Mouse (Mus musculus): ENCODE results near the gene Wtip. TPM values are rescaled to one million over a fixed set of nuclear protein-coding genes. Genes with fewer than 3 reads are reported as not detected.
"Not testable (repeated sequence)": the region's sequence is repeated elsewhere in the genome, so short reads cannot be mapped to it uniquely, and the experiment has no call there.

Wtip gene
- polyA plus RNA-seq, 1 experiment from 2014 or later: 3.2 TPM

- H3K27me3 ChIP-seq (replicated peaks; ENCODE audit: control insufficient read depth, insufficient read depth, low read length): no peaks in the 10 kb centered on the region
- H3K4me1 ChIP-seq (replicated peaks; ENCODE audit: control insufficient read depth, insufficient read depth, low read length): no peaks in the 10 kb centered on the region
- H3K27ac ChIP-seq (ENCODE audit: low read depth, low read length): no peak overlapping the region
- H3K4me2 ChIP-seq (replicated peaks; ENCODE audit: low read depth): no peak overlapping the region
- WGBS: 88% methylated on average over 9 of the region's 9 CpGs
- no peak overlapping the region for H3K9ac ChIP-seq (ENCODE audit: low read depth, low read length)
- TF ChIP-seq CTCF (IDR thresholded peaks at IDR 0.05; ENCODE audit: low read depth): no peak
- no peaks in the 10 kb centered on the region for H3K36me3 ChIP-seq (ENCODE audit: control insufficient read depth, insufficient read depth)
- H3K9me3 ChIP-seq (ENCODE audit: control insufficient read depth): no peaks in the 10 kb centered on the region
- no peak for ATAC-seq
- H3K4me3 ChIP-seq (ENCODE audit: low read depth, low read length): no peak overlapping the region
These were observed 7.7 kb downstream of the Wtip start for GRCm38 (mm10) chr7:34125346-34125745.

- 0 out of 2 replicates have a peak, but pooled peaks cover 6% of the 10 kb centered on the region for H3K36me3 ChIP-seq (ENCODE audit: control insufficient read depth, insufficient read depth)
- no peaks in the 10 kb centered on the region for H3K9me3 ChIP-seq (ENCODE audit: control insufficient read depth)
- peak; percentile 69 for TF ChIP-seq CTCF (IDR thresholded peaks at IDR 0.05; ENCODE audit: low read depth)
- H3K27ac ChIP-seq (ENCODE audit: low read depth, low read length): no peak overlapping the region
- no peak overlapping the region for H3K4me3 ChIP-seq (ENCODE audit: low read depth, low read length)
- no peak overlapping the region for H3K9ac ChIP-seq (ENCODE audit: low read depth, low read length)
- H3K27me3 ChIP-seq (replicated peaks; ENCODE audit: control insufficient read depth, insufficient read depth, low read length): no peaks in the 10 kb centered on the region
- no peak for ATAC-seq
- no peaks in the 10 kb centered on the region for H3K4me1 ChIP-seq (replicated peaks; ENCODE audit: control insufficient read depth, insufficient read depth, low read length)
- WGBS: 85% methylated on average over 6 of the region's 6 CpGs
- no peak overlapping the region for H3K4me2 ChIP-seq (replicated peaks; ENCODE audit: low read depth)
These were observed 9.9 kb downstream of the Wtip start for GRCm38 (mm10) chr7:34122987-34123720.

GRCm38 (mm10) chr7:34120636-34121035 lies 12.4 kb downstream of the Wtip start:
- ATAC-seq: not testable (repeated sequence)

GRCm38 (mm10) chr7:34116601-34117000 lies 16.5 kb downstream of the Wtip start:
- ATAC-seq: peak; percentile 25; the same call in 1 of the 2 replicates
- no peaks in the 10 kb centered on the region for H3K27me3 ChIP-seq (replicated peaks; ENCODE audit: control insufficient read depth, insufficient read depth, low read length)
- H3K36me3 ChIP-seq (ENCODE audit: control insufficient read depth, insufficient read depth): peaks cover 46% of the 10 kb centered on the region; the same call in 1 of the 2 replicates
- H3K27ac ChIP-seq (ENCODE audit: low read depth, low read length): no peak overlapping the region
- no peak for TF ChIP-seq CTCF (IDR thresholded peaks at IDR 0.05; ENCODE audit: low read depth)
- H3K4me3 ChIP-seq (ENCODE audit: low read depth, low read length): no peak overlapping the region
- H3K9ac ChIP-seq (ENCODE audit: low read depth, low read length): no peak overlapping the region
- H3K9me3 ChIP-seq (ENCODE audit: control insufficient read depth): no peaks in the 10 kb centered on the region
- H3K4me2 ChIP-seq (replicated peaks; ENCODE audit: low read depth): no peak overlapping the region
- H3K4me1 ChIP-seq (replicated peaks; ENCODE audit: control insufficient read depth, insufficient read depth, low read length): no peaks in the 10 kb centered on the region
- WGBS: 68% methylated on average over 3 of the region's 3 CpGs

More at GRCm38 (mm10) chr7:34120636-34121035, 12.4 kb downstream of the Wtip start:
- not testable (repeated sequence) for H3K4me3 ChIP-seq (ENCODE audit: low read depth, low read length); H3K9ac ChIP-seq (ENCODE audit: low read depth, low read length); H3K27me3 ChIP-seq (replicated peaks; ENCODE audit: control insufficient read depth, insufficient read depth, low read length); H3K9me3 ChIP-seq (ENCODE audit: control insufficient read depth); H3K4me1 ChIP-seq (replicated peaks; ENCODE audit: control insufficient read depth, insufficient read depth, low read length); H3K27ac ChIP-seq (ENCODE audit: low read depth, low read length); H3K4me2 ChIP-seq (replicated peaks; ENCODE audit: low read depth)
- H3K36me3 ChIP-seq (ENCODE audit: control insufficient read depth, insufficient read depth): peaks cover 28% of the 10 kb centered on the region; the same call in 1 of the 2 replicates
- 4% methylated on average over 1 of the region's 1 CpGs for WGBS

GRCm38 (mm10) chr7:34109190-34109589 lies 23.9 kb downstream of the Wtip start:
- 73% methylated on average over 5 of the region's 5 CpGs for WGBS
- ATAC-seq: no peak
- Histone ChIP-seq H3K4me2 (replicated peaks; ENCODE audit: low read depth) (no peak overlapping the region), H3K27me3 (replicated peaks; ENCODE audit: control insufficient read depth, insufficient read depth, low read length) (no peaks in the 10 kb centered on the region), H3K4me1 (replicated peaks; ENCODE audit: control insufficient read depth, insufficient read depth, low read length) (no peaks in the 10 kb centered on the region), H3K9ac (ENCODE audit: low read depth, low read length) (no peak overlapping the region), H3K4me3 (ENCODE audit: low read depth, low read length) (no peak overlapping the region), H3K9me3 (ENCODE audit: control insufficient read depth) (no peaks in the 10 kb centered on the region), H3K27ac (ENCODE audit: low read depth, low read length) (no peak overlapping the region), H3K36me3 (ENCODE audit: control insufficient read depth, insufficient read depth) (peaks cover 12% of the 10 kb centered on the region; the same call in 1 of the 2 replicates)
- no peak for TF ChIP-seq CTCF (IDR thresholded peaks at IDR 0.05; ENCODE audit: low read depth)

- Histone ChIP-seq H3K27me3 (replicated peaks; ENCODE audit: control insufficient read depth, insufficient read depth, low read length) (no peaks in the 10 kb centered on the region), H3K36me3 (ENCODE audit: control insufficient read depth, insufficient read depth) (no peaks in the 10 kb centered on the region), H3K9ac (ENCODE audit: low read depth, low read length) (no peak overlapping the region), H3K4me1 (replicated peaks; ENCODE audit: control insufficient read depth, insufficient read depth, low read length) (no peaks in the 10 kb centered on the region), H3K27ac (ENCODE audit: low read depth, low read length) (no peak overlapping the region), H3K4me3 (ENCODE audit: low read depth, low read length) (no peak overlapping the region), H3K4me2 (replicated peaks; ENCODE audit: low read depth) (no peak overlapping the region), H3K9me3 (ENCODE audit: control insufficient read depth) (no peaks in the 10 kb centered on the region)
- no peak for ATAC-seq
- TF ChIP-seq CTCF (IDR thresholded peaks at IDR 0.05; ENCODE audit: low read depth): no peak
These were observed 31.8 kb downstream of the Wtip start for GRCm38 (mm10) chr7:34101276-34101675.

Measured in intestine, postnatal 0 days (tissue).